27 mouse cellular contexts compared by ENCODE assay signal in genomic region chr9:14604363-14604762, GRCm38 (mm10). TPM values are rescaled to one million over a fixed set of nuclear protein-coding genes. Genes with fewer than 3 reads are reported as not detected.
DNase-seq lines count a peak whose midpoint lies in the region; ATAC-seq and TF ChIP-seq lines count a peak whose summit lies in the region.
"Had no signal": no experiment of that assay in that cellular context is flagged by ENCODE, and none has a peak within 500 bp of the region (broad histone marks: within the 10 kb centered on the region; RNA-seq: fewer than 3 reads in every experiment).

No protein-coding gene starts in this region.

- H3K79me2 ChIP-seq in myocyte (ENCODE audit: control insufficient read depth, insufficient read depth): peaks cover 99% of the 10 kb centered on the region

- H3K4me1 ChIP-seq in bone marrow macrophage, adult 2 months (ENCODE audit: control insufficient read depth, insufficient read depth, low read length): peaks cover 32% of the 10 kb centered on the region

- H3K36me3 ChIP-seq in myocyte (ENCODE audit: control insufficient read depth, insufficient read depth): peaks cover 3% of the 10 kb centered on the region
- H3K36me3 ChIP-seq: G1E; hindbrain, embryonic 15.5 days; lung, embryonic 15.5 days; stomach, embryonic 15.5 days had no signal

- ATAC-seq in CD4-positive, CD25-positive, alpha-beta regulatory T cell, adult 4 months: no peak
- ATAC-seq: forebrain, embryonic 13.5 days; inflammation-experienced regulatory T-cells, adult 6 months had no signal

- H3K27me3 ChIP-seq in myocyte (ENCODE audit: control insufficient read depth, insufficient read depth, insufficient read length): no peaks in the 10 kb centered on the region
- H3K27me3 ChIP-seq: forebrain, embryonic 13.5 days; hindbrain, embryonic 15.5 days; limb, embryonic 13.5 days; lung, embryonic 15.5 days; stomach, embryonic 15.5 days had no signal

- TF ChIP-seq CTCF in gastrocnemius, adult 2 months (IDR thresholded peaks at IDR 0.05): no peak
- no peak for TF ChIP-seq CTCF in bone marrow macrophage, adult 2 months (IDR thresholded peaks at IDR 0.05; ENCODE audit: low read depth, low read length)

- H3K27ac ChIP-seq in gastrocnemius, adult 2 months: peak overlapping the region; percentile 6; the same call in 1 of the 2 replicates
- H3K27ac ChIP-seq in bone marrow macrophage, adult 2 months (ENCODE audit: insufficient read depth, low read depth, low read length): peak overlapping the region; percentile 54
- H3K27ac ChIP-seq: forebrain, embryonic 13.5 days; hindbrain, embryonic 10.5 days; hindbrain, embryonic 15.5 days; left cerebral cortex, adult 2 months; limb, embryonic 13.5 days; lung, embryonic 15.5 days; stomach, embryonic 15.5 days had no signal

- H3K4me3 ChIP-seq in gastrocnemius, adult 2 months: no peak overlapping the region
- 0 out of 2 replicates have a peak overlapping the region, but pooled peaks have one; percentile 12 for H3K4me3 ChIP-seq in bone marrow macrophage, adult 2 months (ENCODE audit: insufficient read depth, low read length)
- no peak overlapping the region for H3K4me3 ChIP-seq in myocyte
- H3K4me3 ChIP-seq: forebrain, embryonic 13.5 days; hindbrain, embryonic 10.5 days; hindbrain, embryonic 15.5 days; left cerebral cortex, adult 2 months; limb, embryonic 13.5 days; lung, embryonic 15.5 days; megakaryocyte, embryonic 14.5 days; stomach, embryonic 15.5 days had no signal

- no peak for DNase-seq in gastrocnemius, adult 2 months
- no peak for DNase-seq in gastrocnemius, postnatal 10 days
- peak; percentile 77 for DNase-seq in 3T3-L1 (ENCODE audit: low read depth, low spot score)
- no peak for DNase-seq in thymus, postnatal 10 days (ENCODE audit: low spot score in 2 of 2)
- DNase-seq: adrenal gland, adult 8-10 months; cerebellum, adult 8-10 months; cerebellum, postnatal 25 days; heart, postnatal 14 days; kidney, postnatal 14 days; lung, postnatal 4 days; midbrain, embryonic 14.5 days; right cerebral cortex, postnatal 25 days; thymus, postnatal 4 days had no signal

- no peak overlapping the region for H3ac ChIP-seq in myocyte (ENCODE audit: control insufficient read depth, insufficient read length)

- intact Hi-C loops in gastrocnemius, adult 2 months (cut with DNase I): no loop called here

- peak overlapping the region; percentile 41 for H3K4me2 ChIP-seq in myocyte (ENCODE audit: low read depth)
- H3K4me2 ChIP-seq: forebrain, embryonic 13.5 days; hindbrain, embryonic 15.5 days; limb, embryonic 13.5 days; liver, embryonic 11.5 days; lung, embryonic 15.5 days; stomach, embryonic 15.5 days had no signal

- no peak for TF ChIP-seq POLR2A in bone marrow macrophage, adult 2 months (IDR thresholded peaks at IDR 0.05; ENCODE audit: borderline replicate concordance, low read depth, low read length)
- no peak for TF ChIP-seq POLR2A in myocyte (IDR thresholded peaks at IDR 0.05; ENCODE audit: insufficient read length, low read depth)

TF ChIP-seq in myocyte, 11 proteins besides CTCF, POLR2A, EP300 and RAD21:
- no peak for TF ChIP-seq MAX (IDR thresholded peaks at IDR 0.05; ENCODE audit: low read depth)
- TF ChIP-seq E2F4 (IDR thresholded peaks at IDR 0.05; ENCODE audit: insufficient read depth): no peak
- no peak for TF ChIP-seq CEBPB (IDR thresholded peaks at IDR 0.05; ENCODE audit: insufficient read depth, poor library complexity, severe bottlenecking)
- no peak for TF ChIP-seq SRF (IDR thresholded peaks at IDR 0.05; ENCODE audit: control insufficient read depth, insufficient read length, low read depth)
- TF ChIP-seq POLR2AphosphoS2 (IDR thresholded peaks at IDR 0.05; ENCODE audit: insufficient read length, low read depth): no peak
- TF ChIP-seq MYOG (IDR thresholded peaks at IDR 0.05; ENCODE audit: control insufficient read depth in 1 of 3, insufficient read depth in 1 of 3, insufficient read length in 2 of 3, low read depth in 2 of 3): no peak
- TF ChIP-seq TCF3 (IDR thresholded peaks at IDR 0.05; ENCODE audit: insufficient read length, low read depth): no peak
- TF ChIP-seq USF1 (IDR thresholded peaks at IDR 0.05; ENCODE audit: low read depth): no peak
- no peak for TF ChIP-seq TCF12 (IDR thresholded peaks at IDR 0.05; ENCODE audit: insufficient read depth, poor library complexity, severe bottlenecking)
- TF ChIP-seq MYOD1 (IDR thresholded peaks at IDR 0.05; ENCODE audit: control insufficient read depth in 1 of 3, insufficient read length in 2 of 3, low read depth in 2 of 3): no peak
- no peak for TF ChIP-seq REST (IDR thresholded peaks at IDR 0.05; ENCODE audit: insufficient read depth, insufficient read length)
TF ChIP-seq in myocyte: peak in this region for 0.

RNA-seq across cellular contexts. Expression of gene Amotl1, which starts 40.5 kb away (rescaled TPM):
- total RNA-seq in gastrocnemius, adult 2 months (2021): 100 to 1,000 TPM; 397 to 399 TPM
- total RNA-seq in gastrocnemius, postnatal 10 days (2021): 100 to 1,000 TPM; 271 to 282 TPM
- polyA plus RNA-seq in bone marrow macrophage, adult 2 months (2012; ENCODE audit: insufficient read depth, insufficient read length, missing spikeins): 0.37 and 0.46 TPM in 2 replicates
- 37.3 TPM for polyA plus RNA-seq in myocyte (2012; fragmentation: generic; extraction: Trizol)
- polyA plus RNA-seq in CD4-positive, CD25-positive, alpha-beta regulatory T cell, adult 4 months (2017; shearing (Covaris generic)): under 1 TPM in 1 of 2 experiments, not detected in 1; 0.06 TPM

Comparison
In these comparisons a context has a peak if more than half of its experiments do, and no peak if none do; other contexts are left out.
1. RNA of gene Amotl1, which starts 40.5 kb away (polyA plus RNA-seq): 37.3 TPM in myocyte (single experiment); 0.37 to 0.46 TPM in bone marrow macrophage, adult 2 months and 0.06 TPM in CD4-positive, CD25-positive, alpha-beta regulatory T cell, adult 4 months; every median in the first group is over 10 times any median in the second.